In the genomic region with DNA sequence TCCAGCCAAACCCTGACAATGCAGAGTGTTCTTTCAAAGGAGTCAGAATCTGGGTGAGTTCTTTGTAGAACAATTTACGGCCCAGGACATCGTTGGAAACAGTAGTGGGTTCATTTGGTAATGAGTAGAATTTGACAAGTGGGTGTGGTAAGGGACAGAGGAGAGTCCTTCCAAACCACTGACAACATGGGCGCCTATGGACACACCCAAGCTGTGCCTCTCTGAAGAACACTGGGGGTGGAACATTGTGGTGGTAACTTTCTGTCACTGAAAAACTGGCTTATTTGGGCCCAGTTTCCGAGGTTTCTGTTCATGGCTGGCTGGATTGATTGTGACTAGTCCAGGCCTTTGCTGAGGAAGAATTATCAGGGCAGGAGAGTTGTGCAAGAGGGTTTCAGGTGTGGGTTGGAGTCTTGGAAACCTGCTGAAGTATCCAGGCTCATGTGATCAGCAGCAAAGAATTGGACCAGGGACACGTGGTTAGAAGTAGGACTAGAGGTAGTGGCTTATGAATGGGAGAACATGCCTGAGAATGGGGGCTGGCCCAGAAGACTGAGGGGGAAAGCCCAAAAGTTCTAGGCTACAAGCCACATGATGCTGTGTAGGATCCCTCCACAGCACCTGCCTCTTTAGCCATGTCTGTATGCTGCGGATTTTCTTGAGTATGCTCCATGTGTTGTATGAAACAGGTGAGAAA, we compare ENCODE assay signal across 1 mouse cellular context.
A peak's percentile ranks its signal among the peaks of the same experiment; 100 is the strongest.
TF ChIP-seq lines count a peak whose summit lies in the region.

No protein-coding gene starts in this region.

TF ChIP-seq in CH12.LX, 34 proteins besides CTCF, POLR2A, EP300 and RAD21:
- TF ChIP-seq JUND (conservative IDR thresholded peaks at IDR 0.05; ENCODE audit: low read depth, low read length) (no peak), MYC (IDR thresholded peaks at IDR 0.05; ENCODE audit: low read depth, low read length) (peak; percentile 72; the same call in 1 of the 2 replicates), MAFK (IDR thresholded peaks at IDR 0.05; ENCODE audit: insufficient replicate concordance, low read length) (no peak), USF1 (IDR thresholded peaks at IDR 0.05; ENCODE audit: low read depth, low read length) (peak; percentile 56; the same call in 1 of the 2 replicates), BHLHE40 (IDR thresholded peaks at IDR 0.05; ENCODE audit: low read depth, low read length) (peak; percentile 53), PAX5 (IDR thresholded peaks at IDR 0.05; ENCODE audit: low read length) (no peak), HCFC1 (IDR thresholded peaks at IDR 0.05; ENCODE audit: low read depth, low read length) (no peak), USF2 (conservative IDR thresholded peaks at IDR 0.05; ENCODE audit: low read depth, low read length) (peak; percentile 52), GABPA (IDR thresholded peaks at IDR 0.05; ENCODE audit: insufficient replicate concordance, low read depth, low read length) (no peak), MAX (IDR thresholded peaks at IDR 0.05; ENCODE audit: low read length) (peak; percentile 89), CHD1 (IDR thresholded peaks at IDR 0.05; ENCODE audit: low read depth, low read length) (no peak), MXI1 (IDR thresholded peaks at IDR 0.05; ENCODE audit: low read depth, low read length) (peak; percentile 37; the same call in 1 of the 2 replicates), IRF4 (IDR thresholded peaks at IDR 0.05; ENCODE audit: low read depth, low read length) (peak; percentile 22; the same call in 1 of the 2 replicates), ETS1 (conservative IDR thresholded peaks at IDR 0.05; ENCODE audit: low read depth, low read length) (0 out of 2 replicates have a peak, but pooled peaks have one; percentile 14)
